Mouse (Mus musculus) retina, adult 2 months (tissue): Measurements from ENCODE around the gene Tmem256.

Experiments
- DNase-seq: peaks from one replicate; pipeline ENCODE4 v3.0.0-alpha.2; 2012; ENCODE audit warnings: low read depth, low spot score

Gene Tmem256

DNA sequence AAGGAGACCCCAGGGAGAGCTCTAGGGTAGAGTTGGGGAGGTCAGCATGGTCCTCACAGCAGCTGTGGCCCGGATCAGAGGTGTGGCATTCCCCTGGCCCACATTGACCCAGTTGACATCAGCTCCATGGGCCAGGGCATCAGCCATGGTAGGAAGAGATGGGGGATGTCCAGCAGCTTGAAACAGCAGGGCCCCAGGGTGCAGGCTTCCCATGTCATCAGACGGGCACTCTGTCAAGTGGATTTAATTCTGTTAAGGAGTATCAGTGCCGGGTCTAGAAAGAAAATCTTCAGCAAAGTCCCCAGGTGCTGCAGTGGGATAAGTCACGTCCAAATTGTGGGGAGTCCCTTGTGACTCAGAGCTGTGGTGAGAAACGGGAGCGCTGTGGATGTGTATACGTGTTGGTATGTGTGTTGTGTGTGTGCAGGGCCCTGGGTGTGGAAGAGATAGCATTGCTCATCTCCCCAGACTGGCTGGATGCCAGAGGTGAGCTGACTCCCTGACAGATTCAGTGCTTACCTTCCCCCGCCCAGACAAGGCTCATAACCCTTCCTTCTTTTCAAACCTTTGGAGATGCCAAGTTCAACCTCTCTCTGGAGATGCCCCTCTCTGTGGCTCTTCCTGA lies 45.3 kb downstream of the Tmem256 start:
- no peak for DNase-seq

GRCm38 (mm10) chr11:69884240-69884639 lies 45.9 kb downstream of the Tmem256 start:
- no peak for DNase-seq

GRCm38 (mm10) chr11:69884663-69885062 lies 46.3 kb downstream of the Tmem256 start:
- DNase-seq, result no peak

- DNase-seq, result no peak
These were observed 48.8 kb downstream of the Tmem256 start for GRCm38 (mm10) chr11:69886907-69887635.
